Mouse (Mus musculus): ENCODE data around the gene Acvrl1.

Acvrl1 gene

DNA sequence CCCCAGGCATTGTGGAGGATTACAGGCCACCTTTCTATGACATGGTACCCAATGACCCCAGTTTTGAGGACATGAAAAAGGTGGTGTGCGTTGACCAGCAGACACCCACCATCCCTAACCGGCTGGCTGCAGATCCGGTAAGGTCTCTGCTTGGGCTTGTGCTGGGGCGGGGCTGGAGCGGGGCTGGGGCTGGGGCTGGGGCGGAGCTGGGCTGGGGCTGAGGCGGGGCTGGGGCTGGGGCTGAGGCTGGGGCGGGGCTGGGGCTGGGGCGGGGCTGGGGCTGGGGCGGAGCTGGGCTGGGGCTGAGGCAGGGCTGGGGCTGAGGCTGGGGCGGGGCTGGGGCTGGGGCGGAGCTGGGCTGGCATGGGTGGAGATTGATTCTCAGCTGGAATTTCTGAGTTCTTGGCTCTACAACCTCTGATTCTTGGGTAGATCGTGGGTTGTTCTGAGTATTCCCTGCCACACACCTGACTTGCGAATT is 12.8 kb downstream of the Acvrl1 start:
- peak; percentile 73 for DNase-seq (ENCODE audit: extremely low spot score, low spot score)

- no peak for DNase-seq (ENCODE audit: extremely low spot score, low spot score)
Observed at GRCm38 (mm10) chr15:101142672-101143071, 14.3 kb downstream of the Acvrl1 start.

DNA sequence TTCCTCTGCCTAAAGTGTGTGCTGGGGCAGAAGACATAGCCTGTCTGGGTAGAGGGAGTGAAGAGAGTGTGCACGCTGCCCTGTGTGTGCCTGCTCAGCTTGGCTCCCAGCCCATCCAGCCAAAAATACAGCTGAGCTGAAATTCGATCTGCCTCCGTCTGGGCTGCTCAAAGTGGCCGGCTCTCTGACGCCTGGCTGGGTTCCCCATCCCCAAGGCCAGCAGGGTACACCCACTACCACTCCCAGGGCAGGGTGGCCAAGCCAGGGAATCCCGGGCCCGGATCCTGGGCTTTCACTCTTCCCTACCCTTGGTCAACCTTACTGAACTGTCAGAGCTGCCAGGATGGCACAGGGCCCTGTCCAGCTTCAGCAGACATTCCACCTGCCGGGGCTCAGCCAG is 15.2 kb downstream of the Acvrl1 start:
- no peak for DNase-seq (ENCODE audit: extremely low spot score, low spot score)

GRCm38 (mm10) chr15:101144176-101144575 is 15.9 kb downstream of the Acvrl1 start:
- no peak for DNase-seq (ENCODE audit: extremely low spot score, low spot score)

DNA sequence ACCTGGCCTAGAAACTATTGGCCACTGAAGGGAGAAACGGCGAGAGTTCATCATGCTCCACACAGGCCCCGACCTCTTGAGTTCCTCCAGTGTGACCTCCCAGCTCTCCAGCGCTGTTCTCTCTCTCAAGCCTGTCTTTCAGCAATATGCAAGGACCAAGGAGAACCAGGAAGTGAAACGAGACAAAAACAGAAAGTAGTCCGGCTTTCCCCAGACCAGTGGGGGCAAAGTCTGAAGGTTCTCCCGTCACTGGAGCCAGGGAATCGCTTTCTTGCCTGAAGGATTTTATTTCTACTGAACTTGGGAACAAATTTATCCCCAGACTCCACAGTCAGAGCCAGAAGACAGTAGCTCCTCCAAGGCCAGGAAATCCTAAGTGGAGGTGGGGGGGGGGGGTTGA is 16.5 kb downstream of the Acvrl1 start:
- DNase-seq (ENCODE audit: extremely low spot score, low spot score) = no peak

GRCm38 (mm10) chr15:101145424-101146099 is 17.2 kb downstream of the Acvrl1 start:
- DNase-seq (ENCODE audit: extremely low spot score, low spot score) = peak; percentile 93

- no peak for DNase-seq (ENCODE audit: extremely low spot score, low spot score)
Observed at GRCm38 (mm10) chr15:101146100-101146965, 18.0 kb downstream of the Acvrl1 start.

GRCm38 (mm10) chr15:101147115-101147909 is 19.0 kb downstream of the Acvrl1 start:
- DNase-seq (ENCODE audit: extremely low spot score, low spot score) = no peak

GRCm38 (mm10) chr15:101147910-101148273 is 19.6 kb downstream of the Acvrl1 start:
- no peak for DNase-seq (ENCODE audit: extremely low spot score, low spot score)

- no peak for DNase-seq (ENCODE audit: extremely low spot score, low spot score)
Observed at GRCm38 (mm10) chr15:101148604-101149003, 20.3 kb downstream of the Acvrl1 start.

- no peak for DNase-seq (ENCODE audit: extremely low spot score, low spot score)
Observed at GRCm38 (mm10) chr15:101151409-101152261, 23.3 kb downstream of the Acvrl1 start.

DNA sequence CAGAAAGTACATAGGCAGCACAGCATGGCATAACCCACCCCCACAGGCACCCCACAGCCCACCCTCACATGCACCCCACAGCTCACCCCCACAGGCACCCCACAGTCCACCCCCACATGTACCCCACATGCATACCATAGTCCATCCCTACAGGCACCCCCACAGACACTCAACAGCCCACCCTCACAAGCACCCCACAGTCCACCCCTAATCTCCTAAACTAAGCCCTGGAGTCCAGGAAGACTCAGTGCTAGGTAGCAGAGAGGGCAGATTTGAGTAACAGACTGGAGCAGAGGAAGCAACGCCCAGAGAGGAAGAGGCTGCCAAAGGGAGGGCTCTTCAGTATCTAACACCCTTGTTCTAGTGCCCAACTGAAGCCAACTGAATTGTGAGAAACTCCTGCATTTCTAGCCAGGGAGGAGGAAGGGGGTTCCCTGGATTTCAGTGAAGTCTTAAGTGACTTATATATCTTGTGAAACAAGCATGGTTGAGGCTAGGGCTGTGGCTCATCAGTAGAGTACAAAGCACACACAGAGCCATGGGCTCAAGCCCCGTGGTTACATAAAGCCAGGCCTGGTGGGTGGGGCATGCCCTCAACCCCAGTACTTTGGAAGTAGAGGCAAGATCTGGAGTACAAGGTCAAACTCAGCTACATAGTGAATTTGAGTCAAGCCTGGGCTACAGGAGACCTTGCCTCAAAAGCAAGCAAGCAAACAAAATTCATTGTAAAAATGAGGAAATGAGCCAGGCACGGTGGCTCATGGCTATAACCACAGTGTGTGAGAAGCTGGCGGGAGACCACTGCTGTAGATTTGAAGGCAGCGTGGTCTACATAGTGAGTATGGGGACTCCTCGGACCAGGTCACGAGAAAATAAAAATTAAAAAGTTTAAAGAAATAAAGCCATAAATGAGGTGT is 26.6 kb downstream of the Acvrl1 start:
- no peak for DNase-seq (ENCODE audit: extremely low spot score, low spot score)

- DNase-seq (ENCODE audit: extremely low spot score, low spot score) = no peak
Observed at GRCm38 (mm10) chr15:101160128-101160527, 31.8 kb downstream of the Acvrl1 start.

GRCm38 (mm10) chr15:101160591-101160990 is 32.3 kb downstream of the Acvrl1 start:
- DNase-seq (ENCODE audit: extremely low spot score, low spot score) = peak; percentile 32

GRCm38 (mm10) chr15:101161534-101161933 is 33.2 kb downstream of the Acvrl1 start:
- no peak for DNase-seq (ENCODE audit: extremely low spot score, low spot score)

DNA sequence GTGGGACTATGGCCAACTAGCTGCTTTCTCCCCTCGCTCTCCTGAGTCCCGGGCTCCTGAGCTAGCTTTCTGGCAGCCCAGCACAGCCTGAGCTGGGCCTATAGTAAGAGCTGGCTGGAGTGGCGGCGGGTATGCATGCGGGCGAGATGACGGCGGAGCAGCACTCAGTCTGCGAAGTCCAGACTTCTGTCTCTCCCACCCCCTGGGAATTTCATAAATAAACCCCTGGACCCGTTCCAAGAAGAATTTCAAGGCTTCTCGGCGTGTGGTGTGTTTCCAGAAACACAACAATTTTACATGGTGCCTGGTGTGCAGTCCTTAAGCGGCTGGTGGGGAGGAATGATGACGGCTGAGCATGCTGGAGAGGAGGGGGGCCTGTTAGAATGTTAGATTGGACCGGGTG is 34.7 kb downstream of the Acvrl1 start:
- DNase-seq (ENCODE audit: extremely low spot score, low spot score) = no peak

DNA sequence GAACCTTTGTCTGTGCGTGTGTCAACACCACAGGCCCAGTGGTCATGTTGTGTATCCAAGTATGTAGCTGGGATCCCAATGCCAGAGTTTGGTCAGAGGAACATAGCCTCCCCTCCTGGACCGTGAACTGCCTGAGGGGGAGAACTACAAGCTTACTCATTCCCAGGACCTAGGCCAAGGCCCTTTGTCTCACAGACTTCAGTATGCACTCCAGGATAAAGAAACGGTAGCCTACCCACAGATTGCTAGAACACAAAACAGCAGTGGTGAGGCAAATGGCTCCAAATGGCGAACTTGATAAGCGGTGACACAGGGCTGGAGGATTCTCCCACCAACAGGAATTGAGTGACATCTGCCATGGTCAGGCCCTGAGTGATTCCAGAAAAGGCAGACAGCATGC is 35.5 kb downstream of the Acvrl1 start:
- DNase-seq (ENCODE audit: extremely low spot score, low spot score) = no peak

DNA sequence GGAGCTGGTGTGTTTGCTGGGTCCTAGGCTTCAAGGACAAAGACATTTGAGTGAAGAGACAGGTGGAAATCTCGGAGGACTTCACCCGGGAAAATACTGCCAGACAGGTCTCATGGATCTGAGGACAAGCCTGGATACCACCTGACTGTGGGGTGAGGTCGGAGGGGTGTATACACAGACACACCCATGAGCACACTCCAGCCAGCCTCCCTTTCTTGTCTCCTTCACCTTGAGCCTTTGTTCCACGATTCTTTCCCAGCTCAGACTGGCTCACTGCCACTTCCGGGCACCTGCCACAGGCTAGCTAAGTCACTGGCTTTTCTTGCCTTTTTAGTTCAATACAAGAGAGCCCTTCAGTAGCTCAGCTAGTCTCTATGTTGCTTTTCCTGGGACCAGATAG is 36.0 kb downstream of the Acvrl1 start:
- DNase-seq (ENCODE audit: extremely low spot score, low spot score) = no peak

GRCm38 (mm10) chr15:101165658-101166437 is 37.5 kb downstream of the Acvrl1 start:
- DNase-seq (ENCODE audit: extremely low spot score, low spot score) = no peak

Measured in neural tube, embryonic 10.5 days (tissue).